Mouse (Mus musculus) spleen, postnatal 36 days (tissue): ENCODE measurements around the gene Pabpn1l.
A peak's percentile ranks its signal among the peaks of the same experiment; 100 is the strongest.

Experiments used
- DNase-seq, 2 experiments: peaks; one replicate each; pipeline ENCODE4 v3.0.0; 2022; ENCODE audit warnings: low spot score in 2 of 2, mixed read lengths in 1 of 2

The Pabpn1l gene

DNA sequence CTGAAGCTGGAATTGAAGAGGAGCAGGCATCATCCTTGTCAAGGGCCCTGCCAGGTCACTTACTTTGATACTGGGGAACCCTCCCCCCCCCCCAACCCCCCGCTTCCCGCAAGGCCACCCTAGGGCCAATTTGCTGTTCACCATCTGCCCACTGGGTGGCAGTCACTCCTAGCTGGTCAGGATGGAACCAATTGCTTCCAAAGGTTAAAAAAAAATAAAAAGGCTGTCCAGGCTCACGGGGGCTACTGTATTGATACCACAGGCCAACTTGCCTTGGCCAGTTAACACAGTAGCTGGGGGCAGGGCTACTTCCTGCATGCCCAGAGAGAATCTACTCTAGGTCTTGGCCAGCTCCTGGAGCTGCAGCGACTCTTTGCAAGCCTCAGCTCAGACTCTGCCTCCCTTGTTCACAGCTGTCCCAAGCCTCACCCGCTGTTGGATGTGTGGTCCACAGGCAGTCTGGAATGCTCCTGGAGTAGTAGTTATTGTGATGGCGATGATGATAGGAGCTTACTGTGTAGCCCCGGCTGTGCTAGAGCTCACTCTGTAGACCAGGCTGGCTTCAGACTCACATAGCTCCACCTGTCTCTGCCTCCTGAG lies 4.5 kb downstream of the Pabpn1l start:
- peak; percentile 71 to 77 for DNase-seq

DNA sequence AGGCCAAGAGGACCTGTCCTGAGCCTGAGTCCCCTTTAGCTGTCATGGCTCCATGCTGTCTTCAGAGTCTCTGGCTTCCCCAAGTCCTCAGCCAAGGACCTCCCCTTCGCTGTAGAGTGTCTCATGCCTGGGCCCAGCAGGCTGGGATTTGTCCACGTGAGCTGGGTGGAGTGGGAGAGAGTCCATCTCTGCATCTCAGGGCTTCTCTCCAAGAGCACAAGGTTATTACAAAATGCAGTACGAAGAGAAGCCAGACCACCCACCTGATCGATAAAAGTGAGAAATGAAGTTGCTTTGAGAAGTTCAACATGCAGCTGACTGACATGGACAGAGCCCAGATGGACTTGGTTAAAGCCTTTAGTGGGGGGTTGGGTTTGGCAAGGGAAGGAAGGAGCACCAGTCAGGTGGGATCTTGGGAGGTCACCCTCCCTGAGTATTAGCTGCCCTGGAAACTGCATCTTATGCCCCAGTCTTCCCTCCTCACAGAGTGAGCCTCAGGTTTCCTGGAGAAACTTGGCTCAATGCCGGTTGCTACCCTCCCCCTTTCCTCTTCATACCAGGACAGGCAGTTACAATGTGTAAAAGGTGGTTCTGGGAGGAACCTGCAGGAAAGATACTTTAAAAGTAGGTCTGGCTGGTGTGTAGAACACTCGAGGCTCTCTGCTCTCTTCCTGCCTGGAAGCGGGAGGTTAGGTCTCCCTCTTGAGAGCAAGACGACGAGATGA lies 6.2 kb downstream of the Pabpn1l start:
- no peak for DNase-seq

DNA sequence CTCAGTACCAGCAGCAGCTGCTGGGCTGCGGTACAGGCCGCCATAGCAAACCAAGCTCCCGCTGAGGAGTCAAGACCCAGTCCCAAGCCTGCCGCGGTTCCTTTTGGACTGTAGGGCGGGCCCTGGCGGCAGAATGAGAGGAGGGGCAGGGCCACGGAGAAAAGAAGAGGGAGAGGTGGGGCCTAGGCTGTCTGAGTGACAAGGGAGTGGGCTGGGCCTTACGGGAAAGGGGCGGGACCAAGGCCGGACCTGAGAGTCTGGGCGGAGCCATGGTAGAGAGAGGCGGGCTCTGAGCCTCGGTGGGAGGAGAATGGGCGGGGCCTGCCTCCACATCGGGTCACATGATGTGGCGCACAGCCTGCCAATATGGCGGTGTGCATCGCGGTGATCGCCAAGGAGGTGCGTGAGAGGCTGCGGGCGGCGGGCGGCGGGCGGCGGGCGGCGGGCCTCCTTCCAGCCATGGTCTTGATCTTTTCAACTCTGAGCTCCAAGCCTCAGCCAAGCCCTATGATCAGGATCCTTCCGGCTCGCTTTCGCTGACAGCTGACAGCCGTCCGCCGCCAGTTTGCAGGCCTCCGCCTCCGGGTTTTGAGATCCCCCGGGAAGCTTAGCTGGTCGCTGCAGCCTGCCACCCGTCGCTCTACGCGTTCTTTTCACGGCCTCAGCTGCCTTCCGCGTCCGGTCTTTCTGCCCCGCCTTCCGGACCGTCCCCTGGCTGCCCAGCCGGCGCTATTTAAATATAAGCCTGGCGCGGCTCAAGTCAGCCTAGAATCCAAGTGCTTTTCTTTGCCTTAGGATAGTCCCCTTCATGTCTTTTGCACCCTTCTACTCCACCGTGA lies 11.0 kb downstream of the Pabpn1l start, which contains the start of the genes Galns and Trappc2l:
TSS of gene Galns (minus strand) at position 169 of the 839 bp plus-strand sequence.
TSS of gene Trappc2l (plus strand) at position 346 of the 839 bp plus-strand sequence.
- peak; percentile 94 to 95 for DNase-seq

DNA sequence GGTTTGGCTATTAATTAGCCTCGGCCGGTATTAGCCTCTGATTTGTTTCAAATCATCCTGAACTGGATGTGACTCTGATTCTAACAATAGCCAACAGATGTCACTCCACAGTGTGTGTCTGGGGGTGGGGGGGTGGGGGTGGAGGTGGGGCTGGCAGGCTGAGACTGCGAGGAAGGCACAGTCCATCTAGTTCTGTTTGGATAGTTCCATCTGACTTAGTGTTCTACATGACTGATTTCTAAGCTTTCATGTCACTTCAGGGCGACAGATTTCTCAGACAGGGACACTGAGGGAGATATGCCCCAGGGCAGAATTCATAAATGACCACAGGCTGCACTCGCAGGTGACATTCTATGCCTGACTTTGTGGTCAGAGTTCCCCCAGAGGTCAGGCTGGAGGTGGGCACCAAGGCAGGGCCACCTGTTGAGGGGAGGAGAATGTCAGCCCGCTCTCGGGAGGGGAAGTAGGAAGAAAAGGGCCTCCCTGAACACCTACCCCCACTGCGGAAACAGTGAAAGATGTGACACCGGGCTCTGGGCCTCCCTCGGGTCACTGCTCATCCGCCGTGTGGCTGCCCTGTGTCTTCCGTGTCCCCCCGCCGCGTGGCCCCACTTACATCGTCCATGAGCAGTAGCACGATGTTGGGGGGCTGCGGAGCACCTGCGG lies 11.8 kb downstream of the Pabpn1l start:
- DNase-seq = peak; percentile 73 to 76

DNA sequence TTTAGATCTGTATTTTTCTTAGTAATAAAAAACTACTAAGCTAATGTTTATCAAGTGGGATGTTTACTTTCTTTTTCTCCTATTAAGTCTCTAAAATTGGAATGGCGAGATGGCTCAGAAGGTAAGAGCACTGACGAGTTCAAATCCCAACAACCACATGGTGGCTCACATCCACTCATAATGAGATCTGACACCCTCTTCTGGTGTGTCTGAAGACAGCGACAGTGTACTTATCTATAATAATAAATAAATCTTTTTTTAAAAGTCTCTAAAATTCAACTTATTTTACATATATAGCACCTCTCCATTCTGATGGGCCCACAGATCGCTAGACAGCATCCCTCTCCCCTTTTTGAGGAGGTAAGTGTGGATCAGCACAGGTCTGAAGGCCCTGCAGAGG lies 12.3 kb downstream of the Pabpn1l start:
- DNase-seq = no peak

DNA sequence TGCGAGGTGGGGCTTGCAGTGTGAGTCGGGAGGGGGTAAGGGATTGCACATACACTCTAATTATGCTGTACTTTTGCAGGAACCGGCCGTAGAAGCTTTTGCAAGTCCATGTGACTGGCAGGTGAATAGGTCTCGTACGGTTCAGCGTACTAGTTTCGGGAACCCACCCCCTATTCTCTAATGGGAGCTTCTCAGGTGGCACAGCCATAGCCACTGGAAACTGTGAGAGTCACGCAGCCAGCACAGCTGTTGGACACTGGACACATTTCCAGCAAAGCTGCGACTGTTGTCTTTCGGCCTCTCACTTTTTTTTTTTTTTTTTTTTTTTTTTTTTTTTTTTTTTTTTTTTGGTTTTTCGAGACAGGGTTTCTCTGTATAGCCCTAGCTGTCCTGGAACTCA lies 15.7 kb downstream of the Pabpn1l start:
- no peak for DNase-seq

DNA sequence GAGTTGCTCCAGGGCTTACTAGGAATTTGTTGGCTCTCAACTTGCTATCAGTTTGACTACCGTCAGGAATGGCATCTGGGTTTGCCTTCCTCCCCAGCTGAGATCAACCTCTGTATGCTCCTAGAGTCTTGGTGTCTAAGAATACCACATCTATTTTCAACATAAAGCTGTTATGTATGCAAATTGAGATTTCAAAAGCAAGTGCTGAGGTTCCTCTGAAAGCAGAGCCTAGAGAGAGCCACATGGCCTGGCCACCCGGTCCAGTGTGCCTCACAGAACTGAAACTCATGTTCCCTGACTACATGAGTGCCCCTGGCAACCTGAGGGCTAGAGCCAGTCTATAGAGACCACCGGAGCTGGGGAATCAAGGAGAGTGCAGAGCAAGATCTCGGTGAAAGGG lies 17.2 kb downstream of the Pabpn1l start:
- DNase-seq = peak; percentile 50 to 61

DNA sequence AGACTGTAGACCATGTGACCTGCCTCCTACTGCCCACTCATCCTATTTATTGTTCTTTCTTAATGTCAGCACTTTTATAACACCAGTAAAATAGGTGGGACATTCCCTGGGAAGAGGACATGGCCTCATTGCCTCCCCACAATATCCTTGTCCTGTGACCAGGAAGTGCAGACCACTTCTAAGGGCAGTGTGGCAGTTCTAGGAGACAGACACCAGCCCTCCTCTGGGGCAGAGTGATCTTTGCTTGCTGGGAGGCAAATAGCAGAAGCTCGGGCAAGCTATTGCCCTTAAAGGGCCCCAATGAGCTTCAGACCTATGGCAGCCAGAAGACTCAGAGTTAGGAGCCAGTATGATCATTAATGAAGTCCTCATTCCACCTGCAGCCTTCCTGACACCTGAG lies 17.9 kb downstream of the Pabpn1l start:
- DNase-seq = no peak

DNA sequence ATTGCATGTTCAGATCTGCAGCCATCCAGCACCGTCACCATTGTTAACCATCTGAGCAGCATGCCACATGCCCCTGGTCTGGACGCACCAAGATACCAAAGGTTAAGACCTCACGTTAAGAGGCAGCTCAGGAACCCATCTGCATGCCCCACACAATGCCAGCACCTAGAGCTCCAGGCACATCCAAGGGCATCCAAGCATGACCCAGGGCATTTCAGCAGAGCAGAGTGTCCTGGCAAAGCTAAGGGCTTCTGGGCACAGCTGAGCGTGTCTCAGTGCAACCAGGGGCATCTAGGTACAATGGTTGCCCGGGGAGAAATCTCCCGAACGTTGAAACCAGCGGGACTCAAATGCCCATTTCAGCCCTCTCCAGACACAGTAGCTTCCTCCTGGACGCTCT lies 21.9 kb downstream of the Pabpn1l start:
- no peak for DNase-seq

DNA sequence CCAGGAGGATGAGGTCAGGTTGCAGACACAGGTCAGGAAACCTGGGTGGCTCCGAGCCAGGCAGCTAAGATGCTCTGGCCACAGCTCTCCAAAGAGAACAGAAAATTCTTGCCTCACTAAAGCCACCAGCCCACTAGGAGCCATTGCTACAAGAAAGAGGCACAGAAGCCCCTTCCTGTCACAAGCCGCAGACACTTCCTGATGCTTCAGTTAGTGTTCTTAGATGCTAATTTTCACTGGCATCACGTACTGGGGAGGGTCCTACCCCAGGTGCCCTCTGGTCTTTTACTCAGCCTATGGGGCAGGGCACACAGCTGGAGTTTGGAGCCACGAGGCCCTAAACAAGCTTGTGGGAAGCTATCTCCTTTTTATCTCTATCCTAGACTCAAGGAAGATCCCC lies 26.5 kb downstream of the Pabpn1l start:
- DNase-seq = no peak

DNA sequence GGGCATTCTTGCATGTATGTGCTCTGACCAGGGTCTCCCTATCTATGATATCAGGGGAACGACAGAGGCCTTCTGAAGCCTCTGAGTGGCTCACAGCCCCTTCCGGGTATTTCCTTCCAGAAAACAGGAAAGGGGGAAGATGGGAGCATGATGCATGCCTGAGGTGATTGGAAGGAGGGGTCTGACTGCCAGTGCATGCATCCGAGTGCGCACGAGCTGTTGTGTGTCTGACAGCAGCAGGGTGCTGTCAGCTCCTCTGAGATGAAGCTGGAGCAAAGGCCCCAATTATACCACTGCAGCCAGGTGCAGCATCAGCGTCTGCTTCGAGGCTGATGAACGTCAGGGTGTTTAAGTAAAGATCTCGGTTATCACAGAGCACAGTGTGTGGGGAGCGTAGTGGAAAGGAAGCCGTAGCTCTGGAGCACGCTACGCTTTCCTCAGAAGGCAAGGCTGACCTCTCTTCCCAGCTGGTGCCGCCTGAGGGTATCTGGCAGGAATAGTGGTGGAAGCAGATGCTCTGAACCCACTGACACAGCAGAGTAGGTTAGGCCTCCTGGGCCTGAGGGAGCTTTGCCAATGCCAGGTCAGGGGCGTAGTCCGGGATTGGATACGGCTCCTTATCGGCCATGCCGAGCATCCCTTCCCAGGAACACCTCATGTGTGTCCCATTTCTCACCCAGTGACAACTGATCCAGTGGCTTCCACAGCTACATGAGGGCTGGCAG lies 28.6 kb downstream of the Pabpn1l start:
- no peak for DNase-seq

DNA sequence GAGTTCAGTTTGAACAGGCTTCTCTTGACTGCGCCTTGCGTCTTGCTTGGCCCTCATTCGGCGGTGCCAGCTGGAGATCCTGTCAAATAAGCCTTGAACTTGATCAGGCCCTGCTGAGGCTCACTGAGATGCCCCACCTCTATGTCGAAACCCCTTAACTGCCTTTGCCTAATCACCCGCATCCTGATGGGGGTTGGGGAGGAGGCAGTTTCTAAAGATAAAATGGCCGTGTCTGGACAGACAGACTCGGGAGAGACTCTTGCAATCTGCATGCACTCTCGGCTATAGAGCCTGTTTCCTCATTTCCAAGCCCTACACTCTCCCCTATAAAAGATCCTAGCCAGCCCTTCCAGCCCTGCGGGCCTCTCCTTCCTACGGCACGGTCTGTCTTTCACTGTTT lies 29.3 kb downstream of the Pabpn1l start:
- DNase-seq = no peak

DNA sequence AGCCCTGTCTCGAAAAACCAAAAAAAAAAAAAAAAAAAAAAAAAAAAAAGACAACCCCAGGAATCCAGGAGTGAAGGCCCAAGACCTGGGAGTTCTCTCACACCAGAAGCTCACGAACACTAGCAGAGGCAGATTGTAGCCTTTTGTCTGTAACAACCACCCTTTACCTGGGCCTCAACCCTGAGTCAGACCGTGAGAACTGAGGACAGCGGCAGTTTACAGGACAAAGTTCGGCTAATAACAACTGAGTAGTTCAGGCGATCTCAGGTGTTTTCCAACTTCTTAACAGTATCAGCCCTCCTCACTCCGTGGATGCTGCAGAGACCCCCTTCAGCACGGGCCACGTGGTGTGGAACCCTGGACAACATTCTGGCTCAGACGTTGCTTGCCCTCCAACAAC lies 35.8 kb downstream of the Pabpn1l start:
- no peak for DNase-seq

DNA sequence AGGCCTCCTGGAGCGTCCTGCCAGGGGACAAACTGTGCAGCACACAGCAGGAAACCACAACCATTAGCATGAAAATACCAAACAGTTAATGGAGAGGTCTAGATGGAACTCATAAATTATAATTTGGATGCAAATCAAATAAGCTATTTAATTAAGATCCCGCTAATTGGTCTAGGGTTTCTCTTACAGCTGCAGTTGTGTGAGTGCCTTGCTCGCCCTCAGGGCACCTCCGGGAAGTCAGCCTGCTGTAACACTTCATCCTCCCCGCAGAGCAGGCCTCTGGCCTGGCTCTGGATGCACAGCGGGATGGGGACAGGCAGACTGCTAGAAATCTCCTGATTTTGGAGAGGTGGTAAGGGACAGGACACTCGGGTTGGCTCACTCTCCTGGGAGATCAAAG lies 36.4 kb downstream of the Pabpn1l start:
- DNase-seq = no peak

DNA sequence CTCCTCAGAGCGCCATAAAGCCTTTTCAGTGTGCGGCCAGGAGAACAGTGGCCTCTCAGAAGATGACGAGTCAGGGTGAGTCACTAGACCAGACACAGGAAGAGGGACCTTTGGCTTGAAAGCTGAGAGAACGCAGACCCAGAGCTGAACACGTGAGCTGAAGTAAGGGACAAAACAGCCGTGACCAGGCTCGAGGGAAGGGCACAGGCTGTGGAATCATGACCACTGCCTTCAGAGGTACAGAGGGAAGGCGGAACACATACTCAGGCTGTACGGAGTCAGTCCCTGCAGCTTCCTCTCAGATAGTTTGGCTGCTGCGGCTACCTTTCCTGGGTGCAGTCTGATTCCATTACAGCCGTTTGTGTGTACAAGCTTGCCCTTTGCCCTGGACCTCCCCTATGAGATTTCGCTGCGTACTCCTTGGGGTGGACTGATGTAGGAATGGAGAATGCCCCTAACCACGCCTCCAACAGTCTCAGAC lies 37.1 kb downstream of the Pabpn1l start:
- DNase-seq = no peak

DNA sequence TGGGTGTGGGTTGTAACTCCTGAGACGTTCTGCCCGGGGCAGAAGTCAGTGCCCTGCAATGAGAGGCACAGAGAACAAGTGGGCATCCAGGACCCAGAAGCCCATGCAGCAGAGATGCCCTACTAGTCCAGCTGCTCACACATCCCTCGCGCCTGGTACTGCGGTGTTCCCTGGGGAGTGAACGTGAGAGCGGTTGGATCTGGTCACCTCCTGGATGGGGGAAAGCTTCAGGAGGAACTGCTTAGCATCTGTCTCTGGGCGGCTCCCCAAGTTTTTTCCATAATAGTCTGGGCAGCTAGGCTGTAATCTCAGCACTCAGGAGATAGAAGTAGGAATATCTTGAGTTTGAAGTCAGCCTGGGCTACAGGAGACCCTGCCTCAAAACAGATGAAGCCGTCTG lies 37.6 kb downstream of the Pabpn1l start:
- no peak for DNase-seq

DNA sequence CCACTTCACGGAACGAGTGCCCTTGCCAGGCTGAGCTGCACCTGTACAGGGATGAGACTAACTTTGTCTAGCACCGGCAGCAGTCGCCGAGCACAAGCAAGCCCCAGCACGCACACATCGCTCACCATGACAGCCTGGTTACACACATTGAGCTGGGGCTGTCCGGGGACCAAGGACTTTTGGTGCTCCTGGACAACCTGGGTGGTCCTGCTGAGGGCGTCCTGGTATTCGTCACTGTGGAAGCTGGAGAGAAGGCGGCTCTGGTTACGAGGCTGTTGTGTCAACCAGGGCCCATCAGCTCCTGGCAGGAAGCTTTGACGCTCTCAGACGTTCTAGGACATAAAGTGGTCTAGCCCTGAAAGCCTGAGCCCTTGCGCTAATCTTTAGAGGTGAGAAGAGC lies 41.6 kb downstream of the Pabpn1l start:
- no peak for DNase-seq

DNA sequence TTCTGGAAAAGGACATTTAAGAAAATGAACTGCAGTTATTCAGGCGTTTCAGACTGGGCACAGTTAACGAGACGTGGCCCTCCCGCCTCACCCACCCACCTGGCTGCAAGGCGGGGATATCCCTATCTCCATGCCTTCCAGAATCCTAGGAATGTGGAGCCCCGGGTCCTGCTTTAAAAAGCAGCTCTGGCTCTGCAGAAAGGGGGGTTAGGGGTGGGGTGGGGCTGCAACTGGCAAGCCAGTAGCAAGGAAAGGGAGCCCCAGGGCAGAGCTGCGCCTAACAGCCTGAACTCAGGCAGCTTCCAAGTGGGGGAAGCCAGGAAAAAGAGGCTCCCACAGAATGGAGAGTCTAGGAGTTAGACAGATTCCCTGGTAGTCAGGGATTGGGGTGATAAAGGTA lies 43.3 kb downstream of the Pabpn1l start:
- no peak for DNase-seq

DNA sequence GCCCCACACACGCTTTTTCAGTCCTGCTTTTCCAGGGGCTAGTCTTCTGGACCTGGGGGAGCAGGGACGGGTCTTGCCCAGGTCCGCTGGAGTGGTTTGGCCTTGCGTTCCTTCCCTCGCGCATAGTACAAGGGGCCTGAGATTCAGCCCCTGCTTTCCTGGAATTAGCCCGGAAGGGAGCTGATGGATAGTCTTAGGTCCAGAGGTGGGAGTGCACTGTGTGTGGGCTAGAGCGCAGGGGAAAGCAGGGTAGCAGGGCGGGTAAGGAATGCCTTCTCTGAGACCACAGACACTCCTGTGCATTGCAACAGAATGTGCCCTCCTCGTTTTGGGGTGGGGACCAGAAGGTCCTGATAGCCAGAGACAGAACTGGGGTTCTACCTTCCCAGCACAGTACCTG lies 45.4 kb downstream of the Pabpn1l start:
- DNase-seq = no peak

DNA sequence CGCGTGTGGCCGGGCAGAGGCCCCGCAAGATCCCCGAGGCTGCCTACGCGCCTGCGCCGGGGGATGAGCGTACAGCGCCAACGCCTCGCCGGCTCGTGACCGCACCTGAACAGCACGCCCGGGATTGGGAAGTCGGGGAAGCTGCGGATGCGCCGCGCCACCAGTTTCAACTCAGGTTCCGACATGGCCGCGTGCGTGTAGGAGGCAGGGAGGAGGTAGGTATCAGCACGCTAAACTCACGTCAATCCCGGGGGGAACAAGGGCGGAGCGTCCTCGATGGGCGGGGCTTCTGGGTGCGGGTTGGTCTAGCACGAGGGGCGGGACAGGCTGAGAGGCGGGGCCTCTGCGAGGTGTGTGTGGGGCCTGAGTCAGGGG lies 45.9 kb downstream of the Pabpn1l start, which contains the start of gene Aprt:
TSS of gene Aprt (minus strand) at position 262 of the 375 bp plus-strand sequence.
- DNase-seq = peak; percentile 96
